Mouse (Mus musculus) granulocyte monocyte progenitor cell, adult 5-6 weeks (primary cell): ENCODE data around the gene Ppa2. TPM values are rescaled to one million over a fixed set of nuclear protein-coding genes. Genes with fewer than 3 reads are reported as not detected.

Experiments used
- ATAC-seq: replicated peaks from 2 replicates; pipeline ENCODE4 v1.8.0; 2016; ENCODE audit warnings: mild to moderate bottlenecking, moderate TSS enrichment, inconsistent platforms; ENCODE audit not compliant: poor library complexity, severe bottlenecking
- total RNA-seq, 2 experiments: library from RNA; stranded (forward) in 1 of 2; stranded (reverse) in 1 of 2; fragments of 200-712, 200-1000 nt in 1 of 2; fragments of >200 nt in 1 of 2; fragmentation: Nextera tagmentation in 1 of 2; gene quantifications; 2 replicates each; pipeline ENCODE4 v1.2.3; 2014 to 2017

Ppa2 gene
- total RNA-seq, 2 experiments from 2014 or later, result 46.5 to 58.2 TPM

DNA sequence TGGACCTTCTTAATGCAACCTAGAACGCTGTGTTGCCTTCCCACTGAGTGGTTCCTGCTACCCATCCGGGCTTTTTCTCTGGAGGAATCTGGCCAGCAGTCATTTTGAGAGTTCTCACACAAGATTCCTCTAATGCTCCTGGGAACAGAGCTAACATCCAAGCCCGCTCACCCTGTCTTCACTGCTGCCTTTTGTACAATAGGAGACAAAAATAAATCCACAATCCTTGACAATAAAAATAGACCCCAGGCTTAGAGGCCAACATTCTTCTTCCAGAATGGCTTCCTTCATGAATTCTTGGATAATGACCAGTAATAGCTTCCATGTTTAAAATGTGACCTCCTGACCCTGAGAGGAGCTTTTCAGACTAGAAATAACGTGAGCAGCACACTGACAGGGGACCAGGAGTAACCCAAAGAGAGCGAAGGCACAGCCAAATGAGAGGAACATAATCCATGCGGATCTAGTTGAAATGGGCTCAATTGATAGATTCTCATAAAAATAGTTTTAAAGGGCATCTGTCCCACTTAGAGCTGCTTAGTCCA lies 74.3 kb downstream of the Ppa2 start:
- no peak for ATAC-seq

DNA sequence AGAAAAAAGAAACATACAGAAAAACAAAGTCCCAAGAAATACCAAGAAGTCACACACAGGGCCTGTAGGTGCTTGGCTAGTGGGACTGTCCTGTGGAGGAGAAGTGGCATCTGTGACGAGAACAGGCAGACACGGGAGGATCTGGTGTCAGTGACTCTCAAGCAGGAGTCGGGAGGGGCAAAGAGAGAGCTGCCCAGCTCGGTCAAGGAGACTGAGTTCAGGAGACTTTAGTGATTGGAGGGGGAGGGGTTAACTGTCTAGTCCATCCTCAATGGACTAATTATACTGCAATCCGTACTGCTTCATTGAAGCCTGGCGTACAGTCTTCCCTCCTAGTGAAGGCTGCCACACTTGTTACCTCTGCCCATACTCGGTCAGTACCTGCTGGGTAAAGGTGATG lies 77.4 kb downstream of the Ppa2 start:
- ATAC-seq, result no peak

DNA sequence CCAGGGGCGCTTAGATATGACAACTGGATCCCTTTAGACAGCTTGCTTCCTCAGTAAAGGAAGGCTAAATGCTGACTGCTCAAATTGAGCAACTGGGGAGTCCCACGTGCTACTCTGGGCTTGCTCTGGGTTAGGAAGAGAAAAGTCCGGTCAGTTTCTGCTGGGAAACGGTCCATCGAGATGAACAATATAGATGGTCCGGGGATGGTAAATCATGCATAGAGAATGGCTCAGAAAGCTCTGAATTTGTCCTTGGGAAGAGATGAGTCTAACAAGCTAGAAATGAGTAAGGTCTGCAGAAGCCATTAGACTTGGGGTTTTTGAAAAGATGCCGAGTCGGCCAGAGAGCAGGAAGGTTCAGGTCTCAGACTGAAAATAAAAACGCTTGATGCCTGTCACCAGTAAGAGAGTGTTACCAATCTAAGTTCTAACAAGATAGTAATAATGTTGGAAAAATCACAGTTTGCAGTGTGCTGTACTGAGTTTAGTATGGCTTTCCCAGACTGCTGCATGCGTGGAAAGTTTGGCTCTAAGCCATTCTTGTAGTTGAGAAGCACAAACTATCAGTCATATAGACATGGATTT lies 80.0 kb downstream of the Ppa2 start:
- ATAC-seq, result no peak

DNA sequence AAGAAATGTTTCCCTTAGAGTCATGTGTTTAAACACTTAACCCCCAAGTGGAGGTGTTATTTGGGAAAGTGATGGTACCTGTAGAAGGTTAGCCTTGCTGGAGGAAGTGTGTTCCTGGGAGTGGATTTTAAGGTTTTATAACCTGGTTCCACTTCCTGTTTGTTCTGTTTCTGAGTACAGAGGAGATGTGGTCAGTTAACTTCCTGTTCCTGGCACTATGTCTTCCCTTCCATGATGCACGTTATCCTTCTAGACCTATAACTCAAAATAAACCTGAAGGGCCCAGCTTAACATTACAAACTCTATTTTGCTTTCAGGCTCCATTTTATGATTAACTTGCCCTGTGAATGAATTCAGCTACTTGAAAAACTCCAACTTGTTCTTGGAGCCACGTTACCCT lies 84.6 kb downstream of the Ppa2 start:
- peak; percentile 99 for ATAC-seq

DNA sequence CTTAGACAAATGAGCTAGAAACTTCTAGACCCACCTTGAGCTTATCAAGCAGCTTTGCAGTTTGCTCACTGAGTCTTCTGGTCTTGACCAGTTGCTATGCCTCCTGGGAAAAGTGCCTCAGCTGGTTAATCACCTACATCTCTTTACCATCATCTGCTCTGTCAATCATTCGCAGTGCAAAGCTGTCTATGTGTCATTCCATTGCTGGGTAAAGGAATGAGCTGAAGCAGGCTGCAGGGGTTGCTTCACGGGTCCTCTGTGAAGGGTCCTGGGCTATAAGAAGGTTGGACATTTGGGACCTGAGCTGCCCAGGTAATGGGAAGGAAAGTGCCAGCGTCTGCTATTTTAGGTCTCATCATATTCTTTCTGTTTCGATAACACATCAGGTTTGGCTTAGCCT lies 93.9 kb downstream of the Ppa2 start:
- ATAC-seq, result no peak

DNA sequence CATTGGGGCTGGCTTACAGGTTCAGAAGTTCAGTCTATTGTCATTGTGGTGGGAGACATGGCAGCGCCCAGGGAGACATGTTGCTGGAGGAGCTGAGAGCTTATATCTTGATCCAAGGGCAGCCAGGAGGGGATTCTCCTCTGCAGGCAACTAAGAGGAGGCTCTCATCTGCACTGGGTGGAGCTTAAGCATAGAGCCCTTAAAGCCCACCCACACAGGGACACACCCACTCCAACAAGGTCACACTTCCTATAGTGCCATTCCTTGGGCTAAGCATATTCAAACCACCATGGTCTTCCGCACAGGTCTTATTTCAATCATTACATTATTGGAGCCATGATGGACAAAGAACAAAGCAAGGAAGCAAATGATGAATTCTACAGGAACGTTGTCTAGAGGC lies 95.7 kb downstream of the Ppa2 start:
- ATAC-seq, result 0 out of 2 replicates have a peak, but pooled peaks have one; percentile 42

DNA sequence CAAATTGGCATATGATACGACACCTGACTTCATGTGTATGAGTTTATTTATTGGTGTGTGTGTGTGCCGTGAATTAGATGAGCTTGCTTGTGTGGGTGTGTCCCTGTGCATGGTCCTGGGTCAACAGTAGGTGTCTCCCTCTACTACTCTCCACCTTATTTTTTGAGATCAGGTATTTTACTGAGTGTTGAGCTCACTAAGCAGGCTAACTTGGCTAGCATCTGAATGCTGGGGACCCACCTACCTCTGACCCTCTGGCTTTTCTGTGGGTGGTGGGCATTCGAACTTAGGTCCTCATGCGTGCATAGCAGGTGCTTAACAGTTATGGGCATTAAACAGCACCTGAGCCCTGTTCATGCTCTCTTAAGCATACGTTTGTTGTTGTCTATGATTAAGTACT lies 96.3 kb downstream of the Ppa2 start:
- peak; percentile 59 for ATAC-seq

DNA sequence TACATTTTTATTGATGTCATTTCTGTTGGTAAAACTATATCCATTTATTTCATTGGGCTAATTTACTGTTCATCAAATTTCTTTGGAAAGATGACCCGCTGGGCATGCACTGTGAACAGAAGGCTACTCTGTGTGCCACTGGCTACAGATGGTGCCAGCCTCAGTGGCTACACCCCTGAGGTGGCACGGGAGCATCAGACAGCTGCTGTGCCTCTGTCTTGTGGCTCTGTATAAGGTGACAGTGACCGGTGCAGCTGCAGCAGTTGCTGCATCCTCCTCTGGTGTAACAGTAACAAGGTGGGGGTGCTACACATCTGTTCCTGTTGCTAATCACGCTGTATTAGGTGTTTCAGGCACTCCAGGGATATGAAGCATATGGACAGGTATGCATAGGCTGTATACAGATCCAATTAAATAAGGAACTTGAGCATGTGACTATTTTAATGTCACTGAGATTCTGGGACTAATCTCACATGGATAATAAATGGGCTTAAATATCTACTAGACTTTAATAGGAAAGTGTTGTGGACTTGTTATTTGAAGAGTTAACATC lies 101.3 kb downstream of the Ppa2 start:
- ATAC-seq, result no peak

DNA sequence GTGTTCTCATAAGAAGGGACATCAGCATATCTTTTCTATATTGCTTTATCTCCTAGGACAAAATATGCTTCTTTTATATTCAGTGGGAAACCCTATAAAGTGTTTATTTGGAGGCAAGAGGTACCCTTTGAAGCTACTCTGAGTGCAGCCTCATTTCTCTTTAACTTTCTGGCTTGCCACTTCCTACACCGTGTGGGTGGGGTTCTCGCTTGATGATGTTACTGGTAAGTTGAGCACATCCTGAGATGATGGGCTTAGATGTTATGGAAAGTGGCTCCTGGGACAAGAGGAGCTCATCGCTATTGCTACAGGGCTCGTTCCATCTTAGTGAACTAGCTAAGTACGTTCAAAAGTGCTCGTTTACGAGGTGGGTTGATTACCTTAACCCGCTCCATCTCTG lies 101.9 kb downstream of the Ppa2 start:
- no peak for ATAC-seq

DNA sequence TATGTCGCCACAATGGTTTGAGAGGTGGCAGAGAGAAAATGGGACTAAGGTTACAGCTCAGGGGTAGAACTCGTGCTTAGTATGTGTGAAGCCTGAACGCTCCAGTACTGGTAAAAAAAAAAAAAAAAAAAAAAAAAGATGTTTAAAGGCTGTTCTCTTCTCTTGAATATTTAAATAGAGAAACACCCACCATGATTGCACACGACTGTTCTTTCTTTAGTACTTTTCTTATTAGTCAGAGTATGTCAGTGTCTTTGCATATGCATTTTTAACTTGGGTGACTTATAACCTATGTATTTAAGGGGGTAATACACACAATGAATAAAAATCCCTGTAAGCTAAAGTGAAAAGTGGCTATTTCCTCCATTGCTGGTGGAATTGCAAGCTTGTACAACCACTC lies 104.8 kb downstream of the Ppa2 start:
- no peak for ATAC-seq

DNA sequence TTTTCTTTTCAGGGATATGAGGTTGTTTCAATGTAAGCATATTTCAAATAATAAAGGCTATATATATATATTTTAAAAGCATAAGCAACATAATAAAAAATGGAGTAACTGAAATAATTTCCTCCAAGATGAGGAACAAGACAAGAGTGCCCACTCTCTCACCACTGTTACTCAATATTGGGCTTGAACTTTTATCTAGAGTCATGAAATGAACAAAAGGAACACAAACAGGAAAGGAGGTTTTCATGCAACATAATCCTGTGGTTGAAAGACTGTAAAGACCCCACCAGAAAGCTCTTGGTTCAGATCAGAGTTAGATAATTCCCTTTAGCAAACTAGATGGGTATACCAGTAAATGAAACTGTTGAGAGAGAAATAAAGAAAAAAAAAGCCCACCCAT lies 113.2 kb downstream of the Ppa2 start:
- peak; percentile 96 for ATAC-seq

Other genes starting within 250 kb of the Ppa2 start
- 20.7 and 32.7 TPM in 2 replicates for gene Ints12, start 218.3 kb upstream of the Ppa2 start, total RNA-seq (2014; fragmentation: Nextera tagmentation)
- gene Ints12, start 218.3 kb upstream of the Ppa2 start, total RNA-seq (2017), result 15.8 and 16.3 TPM in 2 replicates
- 21.6 and 33.1 TPM in 2 replicates for gene Gstcd, start 218.1 kb upstream of the Ppa2 start, total RNA-seq (2014; fragmentation: Nextera tagmentation)
- 17.5 and 18.7 TPM in 2 replicates for gene Gstcd, start 218.1 kb upstream of the Ppa2 start, total RNA-seq (2017)
- not detected in 2 replicates for gene Arhgef38, start 75.2 kb upstream of the Ppa2 start, total RNA-seq (2014; fragmentation: Nextera tagmentation)
- not detected in 2 replicates for gene Arhgef38, start 75.2 kb upstream of the Ppa2 start, total RNA-seq (2017)
- gene Tet2, start 235.0 kb downstream of the Ppa2 start, total RNA-seq (2014; fragmentation: Nextera tagmentation), result 79.7 and 95.8 TPM in 2 replicates
- gene Tet2, start 235.0 kb downstream of the Ppa2 start, total RNA-seq (2017), result 60.2 and 63.6 TPM in 2 replicates